Comparison of ENCODE assay signal across 9 mouse cellular contexts in the genomic region with DNA sequence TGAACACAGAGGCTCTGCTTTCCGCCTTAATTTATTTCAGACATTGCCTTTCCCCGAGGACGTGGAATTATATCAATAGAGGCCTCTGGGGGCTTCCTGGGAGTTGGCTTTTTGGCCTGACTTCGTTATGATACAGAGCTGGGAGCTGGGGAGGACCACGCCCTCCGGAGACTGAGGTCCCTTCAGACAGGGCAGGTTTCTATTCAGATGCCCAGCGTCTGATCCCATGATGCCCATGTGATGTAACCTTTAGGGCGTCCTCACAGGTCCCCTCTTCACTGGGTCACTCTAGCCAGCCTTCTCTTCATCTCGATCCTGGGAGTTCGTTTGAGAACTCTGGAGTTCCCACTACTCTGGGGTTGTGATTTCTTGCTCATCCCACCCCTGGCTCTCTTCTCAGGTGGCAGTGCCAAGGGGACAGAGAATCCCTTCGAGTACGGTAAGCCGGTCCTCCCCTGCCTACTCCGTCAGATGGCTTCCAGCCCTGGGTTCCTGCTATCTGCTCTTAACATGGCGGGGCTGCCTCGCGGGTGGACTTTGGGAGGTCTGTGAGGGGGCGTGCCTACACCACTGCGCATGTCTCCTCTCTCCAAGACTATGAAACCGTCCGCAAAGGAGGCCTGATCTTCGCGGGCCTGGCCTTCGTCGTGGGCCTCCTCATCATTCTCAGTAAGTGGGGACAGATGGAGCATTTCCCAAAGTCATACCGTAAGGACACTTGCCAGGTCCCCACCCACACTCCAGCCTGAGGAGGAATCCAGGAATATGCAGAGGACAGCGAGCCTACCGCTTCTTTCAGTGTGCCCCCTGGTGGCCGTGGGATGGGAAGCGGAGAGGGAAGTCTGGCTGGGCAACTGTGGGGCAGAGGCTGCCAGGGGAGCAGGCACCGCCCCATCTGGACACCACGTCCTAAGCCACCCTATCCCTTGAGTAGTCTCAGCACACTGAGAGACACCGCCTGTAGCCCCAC. TPM values are rescaled to one million over a fixed set of nuclear protein-coding genes. Genes with fewer than 3 reads are reported as not detected.
DNase-seq lines count a peak whose midpoint lies in the region; ATAC-seq and TF ChIP-seq lines count a peak whose summit lies in the region.
"Had no signal": no experiment of that assay in that cellular context is flagged by ENCODE, and none has a peak within 500 bp of the region (broad histone marks: within the 10 kb centered on the region; RNA-seq: fewer than 3 reads in every experiment).

No protein-coding gene starts in this region.

- peak; percentile 49 for ATAC-seq in forebrain, embryonic 11.5 days (replicated peaks; ENCODE audit: low FRiP score)
- ATAC-seq in heart, embryonic 14.5 days (ENCODE audit: insufficient number of reproducible peaks, insufficient read depth, low FRiP score, low read depth): no peak
- ATAC-seq in liver, embryonic 14.5 days (ENCODE audit: insufficient read depth): no peak
- no peak for ATAC-seq in neural tube, embryonic 11.5 days (ENCODE audit: insufficient read depth, low FRiP score, low TSS enrichment)
- ATAC-seq in stomach, postnatal 0 days (ENCODE audit: low FRiP score, low TSS enrichment): peak; percentile 53
- ATAC-seq: Patski had no signal

- H3K4me2 ChIP-seq in forebrain, embryonic 11.5 days (ENCODE audit: low read depth, low read length, severe bottlenecking): peak overlapping the region; percentile 47
- peak overlapping the region; percentile 58 for H3K4me2 ChIP-seq in heart, embryonic 14.5 days (ENCODE audit: low read length)
- 0 out of 2 replicates have a peak overlapping the region, but pooled peaks have one; percentile 18 for H3K4me2 ChIP-seq in liver, embryonic 14.5 days (ENCODE audit: low read depth)
- peak overlapping the region; percentile 40 for H3K4me2 ChIP-seq in neural tube, embryonic 11.5 days (ENCODE audit: low read depth)
- H3K4me2 ChIP-seq in stomach, postnatal 0 days (replicated peaks; ENCODE audit: low read depth): peak overlapping the region; percentile 44

- no peak for TF ChIP-seq EP300 in liver, embryonic 14.5 days (IDR thresholded peaks at IDR 0.05; ENCODE audit: low read depth)
- no peak for TF ChIP-seq EP300 in stomach, postnatal 0 days (optimal IDR thresholded peaks at IDR 0.05)

- peak overlapping the region; percentile 19; the same call in 1 of the 2 replicates for H3K4me3 ChIP-seq in forebrain, embryonic 11.5 days (ENCODE audit: low read depth, low read length)
- peak overlapping the region; percentile 27 to 29; a peak in 3 of 4 replicates for H3K4me3 ChIP-seq in heart, embryonic 14.5 days (ENCODE audit: control insufficient read depth in 1 of 2, insufficient read depth in 1 of 2, low read depth in 1 of 2, low read length in 2 of 2)
- H3K4me3 ChIP-seq in liver, embryonic 14.5 days (ENCODE audit: insufficient read depth in 1 of 2, low read depth in 2 of 2, low read length in 2 of 2): no peak overlapping the region
- peak overlapping the region; percentile 20; the same call in 1 of the 2 replicates for H3K4me3 ChIP-seq in neural tube, embryonic 11.5 days (ENCODE audit: low read depth, low read length)
- H3K4me3 ChIP-seq in stomach, postnatal 0 days (ENCODE audit: low read depth, low read length): peak overlapping the region; percentile 18

- no peaks in the 10 kb centered on the region for H3K9me3 ChIP-seq in forebrain, embryonic 11.5 days (ENCODE audit: control insufficient read depth, low read length)
- H3K9me3 ChIP-seq in heart, embryonic 14.5 days (ENCODE audit: control insufficient read depth, low read length): no peaks in the 10 kb centered on the region
- H3K9me3 ChIP-seq in liver, embryonic 14.5 days (ENCODE audit: control insufficient read depth, low read length): no peaks in the 10 kb centered on the region
- no peaks in the 10 kb centered on the region for H3K9me3 ChIP-seq in neural tube, embryonic 11.5 days (ENCODE audit: control insufficient read depth, low read length)
- no peaks in the 10 kb centered on the region for H3K9me3 ChIP-seq in stomach, postnatal 0 days (ENCODE audit: control insufficient read depth, low read length)

- H3K4me1 ChIP-seq in forebrain, embryonic 11.5 days (replicated peaks; ENCODE audit: control insufficient read depth, insufficient read depth, low read length): peaks cover 2% of the 10 kb centered on the region; the same call in 1 of the 2 replicates
- H3K4me1 ChIP-seq in heart, embryonic 14.5 days (ENCODE audit: control insufficient read depth in 2 of 2, insufficient read depth in 2 of 2, low read length in 2 of 2): peaks cover 4 to 6% of the 10 kb centered on the region in 2 experiments
- H3K4me1 ChIP-seq in liver, embryonic 14.5 days (replicated peaks; ENCODE audit: control insufficient read depth in 2 of 2, insufficient read depth in 2 of 2, low read length in 1 of 2): no peaks in the 10 kb centered on the region
- H3K4me1 ChIP-seq in neural tube, embryonic 11.5 days (ENCODE audit: control insufficient read depth, insufficient read depth, low read length): no peaks in the 10 kb centered on the region
- H3K4me1 ChIP-seq in stomach, postnatal 0 days (replicated peaks; ENCODE audit: control insufficient read depth, insufficient read depth): no peaks in the 10 kb centered on the region

- WGBS in forebrain, embryonic 11.5 days: 39% methylated on average over 33 of the region's 33 CpGs
- 35% methylated on average over 33 of the region's 33 CpGs for WGBS in heart, embryonic 14.5 days
- 31% methylated on average over 33 of the region's 33 CpGs for WGBS in liver, embryonic 14.5 days (ENCODE audit: insufficient replicate concordance)
- WGBS in neural tube, embryonic 11.5 days: 42% methylated on average over 33 of the region's 33 CpGs
- WGBS in stomach, postnatal 0 days: 36% methylated on average over 33 of the region's 33 CpGs

- DNase-seq in 416B (ENCODE audit: low read depth): peak; percentile 14
- DNase-seq in brain, adult 2 months (ENCODE audit: low read depth, low spot score): peak; percentile 92
- DNase-seq in forebrain, embryonic 11.5 days (ENCODE audit: low spot score): peak; percentile 90
- peak; percentile 91 for DNase-seq in kidney, postnatal 10 days
- no peak for DNase-seq in liver, embryonic 14.5 days (ENCODE audit: low read depth in 3 of 3, low spot score in 3 of 3)
- peak; percentile 85 for DNase-seq in neural tube, embryonic 11.5 days (ENCODE audit: low spot score)
- peak; percentile 77 for DNase-seq in stomach, postnatal 0 days (ENCODE audit: low spot score)

- peak; percentile 85 for TF ChIP-seq CTCF in liver, embryonic 14.5 days (IDR thresholded peaks at IDR 0.05; ENCODE audit: low read depth)
- TF ChIP-seq CTCF in stomach, postnatal 0 days (IDR thresholded peaks at IDR 0.05; ENCODE audit: low read depth): peak; percentile 94

- no peaks in the 10 kb centered on the region for H3K27me3 ChIP-seq in forebrain, embryonic 11.5 days (ENCODE audit: control insufficient read depth, insufficient read depth, low read length)
- peaks cover 21% of the 10 kb centered on the region for H3K27me3 ChIP-seq in heart, embryonic 14.5 days (ENCODE audit: control insufficient read depth, insufficient read depth, low read length)
- H3K27me3 ChIP-seq in liver, embryonic 14.5 days (ENCODE audit: control insufficient read depth, insufficient read depth, low read length): no peaks in the 10 kb centered on the region
- H3K27me3 ChIP-seq in neural tube, embryonic 11.5 days (ENCODE audit: control insufficient read depth, insufficient read depth, low read length): no peaks in the 10 kb centered on the region
- no peaks in the 10 kb centered on the region for H3K27me3 ChIP-seq in stomach, postnatal 0 days (ENCODE audit: control insufficient read depth, insufficient read depth, low read length)

- H3K36me3 ChIP-seq in forebrain, embryonic 11.5 days (ENCODE audit: control insufficient read depth, insufficient read depth, low read length): no peaks in the 10 kb centered on the region
- no peaks in the 10 kb centered on the region for H3K36me3 ChIP-seq in heart, embryonic 14.5 days (ENCODE audit: control insufficient read depth, insufficient read depth, low read length)
- H3K36me3 ChIP-seq in liver, embryonic 14.5 days (replicated peaks; ENCODE audit: control insufficient read depth, insufficient read depth, low read depth): no peaks in the 10 kb centered on the region
- H3K36me3 ChIP-seq in neural tube, embryonic 11.5 days (ENCODE audit: control insufficient read depth, insufficient read depth, low read length): no peaks in the 10 kb centered on the region
- no peaks in the 10 kb centered on the region for H3K36me3 ChIP-seq in stomach, postnatal 0 days (ENCODE audit: control insufficient read depth, insufficient read depth, low read length)

- H3K9ac ChIP-seq in forebrain, embryonic 11.5 days (ENCODE audit: low read length): peak overlapping the region; percentile 48
- H3K9ac ChIP-seq in heart, embryonic 14.5 days (ENCODE audit: low read length): no peak overlapping the region
- H3K9ac ChIP-seq in liver, embryonic 14.5 days (replicated peaks): no peak overlapping the region
- peak overlapping the region; percentile 42 for H3K9ac ChIP-seq in neural tube, embryonic 11.5 days (ENCODE audit: low read length)
- H3K9ac ChIP-seq in stomach, postnatal 0 days (ENCODE audit: low read length): no peak overlapping the region

- H3K27ac ChIP-seq in forebrain, embryonic 11.5 days (ENCODE audit: low read depth, low read length): no peak overlapping the region
- no peak overlapping the region for H3K27ac ChIP-seq in heart, embryonic 14.5 days (replicated peaks in 1 of 2; ENCODE audit: control insufficient read depth in 1 of 2, insufficient read depth in 1 of 2, low read depth in 2 of 2, low read length in 2 of 2)
- no peak overlapping the region for H3K27ac ChIP-seq in liver, embryonic 14.5 days
- no peak overlapping the region for H3K27ac ChIP-seq in neural tube, embryonic 11.5 days (ENCODE audit: low read depth, low read length)
- no peak overlapping the region for H3K27ac ChIP-seq in stomach, postnatal 0 days (replicated peaks)

RNA-seq across cellular contexts. Expression of a gene that starts 8.5 kb away (rescaled TPM):
- polyA plus RNA-seq in forebrain, embryonic 11.5 days (2014; fragmentation: Nextera tagmentation; extraction: Ambion mirVana): 1.5 and 3.4 TPM in 2 replicates
- polyA plus RNA-seq in heart, embryonic 14.5 days (2014; fragmentation: Nextera tagmentation; extraction: Ambion mirVana): 0.92 and 2.0 TPM in 2 replicates
- 0.50 and 0.95 TPM in 2 replicates for polyA plus RNA-seq in liver, embryonic 14.5 days (2012; rRNA removed)
- polyA plus RNA-seq in liver, embryonic 14.5 days (2014; fragmentation: Nextera tagmentation; extraction: Ambion mirVana): 0.55 and 0.76 TPM in 2 replicates
- polyA plus RNA-seq in neural tube, embryonic 11.5 days (2014; fragmentation: Nextera tagmentation; extraction: Ambion mirVana): 0.88 and 2.1 TPM in 2 replicates
- 1.3 and 2.2 TPM in 2 replicates for polyA plus RNA-seq in stomach, postnatal 0 days (2015; fragmentation: Nextera tagmentation; extraction: Ambion mirVana)

RNA-seq across cellular contexts. Expression of a gene that starts 18.4 kb away (rescaled TPM):
- 3.4 and 5.4 TPM in 2 replicates for polyA plus RNA-seq in forebrain, embryonic 11.5 days (2014; fragmentation: Nextera tagmentation; extraction: Ambion mirVana)
- polyA plus RNA-seq in heart, embryonic 14.5 days (2014; fragmentation: Nextera tagmentation; extraction: Ambion mirVana): 0.08 and 0.55 TPM in 2 replicates
- 0.02 TPM in 1 of 2 replicates, not detected in the other for polyA plus RNA-seq in liver, embryonic 14.5 days (2012; rRNA removed)
- not detected in 2 replicates for polyA plus RNA-seq in liver, embryonic 14.5 days (2014; fragmentation: Nextera tagmentation; extraction: Ambion mirVana)
- polyA plus RNA-seq in neural tube, embryonic 11.5 days (2014; fragmentation: Nextera tagmentation; extraction: Ambion mirVana): 1.1 and 1.2 TPM in 2 replicates
- 0.17 and 0.23 TPM in 2 replicates for polyA plus RNA-seq in stomach, postnatal 0 days (2015; fragmentation: Nextera tagmentation; extraction: Ambion mirVana)

RNA-seq across cellular contexts. Expression of a gene that starts 38.0 kb away (rescaled TPM):
- polyA plus RNA-seq in forebrain, embryonic 11.5 days (2014; fragmentation: Nextera tagmentation; extraction: Ambion mirVana): 122 and 124 TPM in 2 replicates
- 27.3 and 32.7 TPM in 2 replicates for polyA plus RNA-seq in heart, embryonic 14.5 days (2014; fragmentation: Nextera tagmentation; extraction: Ambion mirVana)
- 0.89 and 1.1 TPM in 2 replicates for polyA plus RNA-seq in liver, embryonic 14.5 days (2012; rRNA removed)
- polyA plus RNA-seq in liver, embryonic 14.5 days (2014; fragmentation: Nextera tagmentation; extraction: Ambion mirVana): 0.42 and 0.72 TPM in 2 replicates
- 109 and 111 TPM in 2 replicates for polyA plus RNA-seq in neural tube, embryonic 11.5 days (2014; fragmentation: Nextera tagmentation; extraction: Ambion mirVana)
- polyA plus RNA-seq in stomach, postnatal 0 days (2015; fragmentation: Nextera tagmentation; extraction: Ambion mirVana): 50.3 and 66.9 TPM in 2 replicates

Comparison
In these comparisons a context has a peak if more than half of its experiments do, and no peak if none do; other contexts are left out.
1. DNase-seq: peak in 416B (single experiment), brain, adult 2 months (single experiment), forebrain, embryonic 11.5 days (single experiment), kidney, postnatal 10 days (single experiment), neural tube, embryonic 11.5 days (single experiment) and stomach, postnatal 0 days (single experiment); none in liver, embryonic 14.5 days (0 of 3).
2. ATAC-seq: peak in forebrain, embryonic 11.5 days (single experiment) and stomach, postnatal 0 days (single experiment); none in heart, embryonic 14.5 days (single experiment), liver, embryonic 14.5 days (single experiment) and neural tube, embryonic 11.5 days (single experiment).
3. H3K4me3 ChIP-seq: peak in forebrain, embryonic 11.5 days (single experiment), heart, embryonic 14.5 days (2 of 2), neural tube, embryonic 11.5 days (single experiment) and stomach, postnatal 0 days (single experiment); none in liver, embryonic 14.5 days (0 of 2).
4. H3K9ac ChIP-seq: peak in forebrain, embryonic 11.5 days (single experiment) and neural tube, embryonic 11.5 days (single experiment); none in heart, embryonic 14.5 days (single experiment), liver, embryonic 14.5 days (single experiment) and stomach, postnatal 0 days (single experiment).
5. RNA of a gene that starts 38.0 kb away (polyA plus RNA-seq): 122 to 124 TPM in forebrain, embryonic 11.5 days, 109 to 111 TPM in neural tube, embryonic 11.5 days, 50.3 to 66.9 TPM in stomach, postnatal 0 days and 27.3 to 32.7 TPM in heart, embryonic 14.5 days; 0.42 to 1.1 TPM in liver, embryonic 14.5 days; every median in the first group is over 10 times any median in the second.
6. Peak in every context shown above with its lines, with median percentiles within 50 percentile points of each other: H3K4me2 ChIP-seq.